Mouse (Mus musculus): ENCODE measurements around the gene Tmem56. TPM values are rescaled to one million over a fixed set of nuclear protein-coding genes. Genes with fewer than 3 reads are reported as not detected.

Tmem56 gene
- polyA plus RNA-seq, 1 experiment from 2014 or later: 2.6 TPM

DNA sequence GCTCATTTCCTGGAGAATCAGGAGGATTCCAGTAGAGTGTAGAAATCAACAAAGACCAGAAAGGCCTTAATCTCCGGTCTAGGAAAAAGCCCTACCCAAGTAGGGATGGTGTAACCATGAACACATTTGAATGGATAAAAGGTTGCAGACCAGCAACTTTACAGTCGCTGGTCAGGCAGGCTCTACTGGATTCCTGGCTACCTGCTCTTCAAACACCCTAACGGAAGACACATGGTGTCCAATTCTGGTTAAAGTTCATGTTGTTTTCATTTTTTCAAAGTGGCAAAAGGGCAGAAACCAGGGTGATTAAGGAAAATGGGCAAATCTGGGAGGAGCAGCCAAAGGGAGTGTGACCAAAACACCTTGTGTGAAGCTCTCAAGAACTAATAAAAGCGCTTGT is 5.9 kb downstream of the Tmem56 start:
- no peak for ATAC-seq (ENCODE audit: low FRiP score)
- Histone ChIP-seq H3K4me3 (replicated peaks) (no peak overlapping the region), H3K4me1 (no peaks in the 10 kb centered on the region), H3K9ac (replicated peaks) (no peak overlapping the region), H3K27ac (replicated peaks) (no peak overlapping the region), H3K27me3 (replicated peaks) (no peaks in the 10 kb centered on the region), H3K4me2 (no peak overlapping the region), H3K9me3 (replicated peaks) (no peaks in the 10 kb centered on the region), H3K36me3 (no peaks in the 10 kb centered on the region)
- 85% methylated on average over 4 of the region's 4 CpGs for WGBS

DNA sequence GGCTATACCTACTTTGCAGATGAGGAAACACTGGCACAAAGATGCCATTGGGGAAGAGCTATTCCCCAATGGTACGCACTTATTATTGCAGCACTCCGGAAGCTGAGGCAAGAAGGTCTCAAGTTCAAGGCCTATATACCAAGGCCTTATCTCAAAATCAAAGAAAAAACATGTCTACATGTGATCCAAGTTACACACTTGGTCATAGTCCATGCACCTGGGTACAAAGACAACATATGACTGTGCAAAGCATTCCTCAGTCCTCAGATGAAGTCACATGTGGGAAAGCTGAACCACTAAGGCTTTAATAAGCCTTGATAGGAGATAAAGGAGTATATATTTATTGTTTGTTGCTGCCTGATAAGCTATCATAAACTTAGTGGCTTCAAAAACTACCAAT is 8.9 kb downstream of the Tmem56 start:
- Histone ChIP-seq H3K9ac (replicated peaks) (no peak overlapping the region), H3K4me3 (replicated peaks) (no peak overlapping the region), H3K4me1 (no peaks in the 10 kb centered on the region), H3K4me2 (no peak overlapping the region), H3K27me3 (replicated peaks) (no peaks in the 10 kb centered on the region), H3K27ac (replicated peaks) (no peak overlapping the region), H3K9me3 (replicated peaks) (no peaks in the 10 kb centered on the region), H3K36me3 (no peaks in the 10 kb centered on the region)
- 99% methylated on average over 2 of the region's 2 CpGs for WGBS
- ATAC-seq (ENCODE audit: low FRiP score): no peak

DNA sequence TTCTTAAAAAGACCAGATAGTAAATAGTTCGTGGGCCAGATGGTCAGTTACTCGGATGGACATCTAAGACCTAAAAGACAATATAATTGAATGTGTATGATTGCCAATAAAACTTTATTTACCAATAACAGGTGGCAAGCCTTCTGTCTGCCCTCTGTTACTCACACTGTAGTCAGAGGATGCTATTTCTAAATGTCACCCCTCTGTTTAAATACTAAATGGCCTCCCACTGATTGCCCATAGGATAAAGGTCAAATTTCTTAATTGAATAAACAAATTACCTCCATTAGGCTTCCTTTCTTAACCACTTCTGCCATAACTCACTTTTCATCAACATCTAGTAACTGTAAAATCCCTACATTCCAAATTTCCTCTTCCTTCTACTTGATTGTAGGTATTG is 10.3 kb downstream of the Tmem56 start:
- Histone ChIP-seq H3K27me3 (replicated peaks) (no peaks in the 10 kb centered on the region), H3K36me3 (no peaks in the 10 kb centered on the region), H3K9me3 (replicated peaks) (no peaks in the 10 kb centered on the region), H3K4me1 (no peaks in the 10 kb centered on the region), H3K27ac (replicated peaks) (no peak overlapping the region), H3K4me3 (replicated peaks) (no peak overlapping the region), H3K9ac (replicated peaks) (no peak overlapping the region), H3K4me2 (no peak overlapping the region)
- ATAC-seq (ENCODE audit: low FRiP score): no peak
- 74% methylated on average over 2 of the region's 2 CpGs for WGBS

DNA sequence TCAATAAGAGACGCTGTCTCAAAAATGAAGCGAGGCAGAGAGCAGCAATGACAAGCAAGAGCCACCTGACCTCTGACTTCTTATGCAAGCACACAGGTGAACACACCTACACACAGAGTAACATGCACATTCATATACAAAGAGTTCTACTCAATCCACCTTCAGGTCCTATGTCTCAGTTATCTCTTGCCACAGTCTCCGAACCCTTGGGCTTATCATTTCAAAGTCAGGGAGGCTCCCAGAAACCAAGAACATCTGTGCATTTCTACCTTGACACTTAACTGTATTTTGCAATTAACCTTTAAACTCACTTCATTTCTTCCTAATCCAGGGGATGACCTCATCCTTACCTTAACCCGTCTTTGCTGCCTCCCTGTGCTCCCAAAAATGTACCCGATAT is 15.6 kb downstream of the Tmem56 start:
- no peak for ATAC-seq (ENCODE audit: low FRiP score)
- WGBS: 86% methylated on average over 5 of the region's 5 CpGs
- Histone ChIP-seq H3K27ac (replicated peaks) (no peak overlapping the region), H3K4me2 (no peak overlapping the region), H3K36me3 (no peaks in the 10 kb centered on the region), H3K9ac (replicated peaks) (no peak overlapping the region), H3K4me1 (peaks cover 6% of the 10 kb centered on the region), H3K9me3 (replicated peaks) (no peaks in the 10 kb centered on the region), H3K27me3 (replicated peaks) (peaks cover 10% of the 10 kb centered on the region), H3K4me3 (replicated peaks) (no peak overlapping the region)

DNA sequence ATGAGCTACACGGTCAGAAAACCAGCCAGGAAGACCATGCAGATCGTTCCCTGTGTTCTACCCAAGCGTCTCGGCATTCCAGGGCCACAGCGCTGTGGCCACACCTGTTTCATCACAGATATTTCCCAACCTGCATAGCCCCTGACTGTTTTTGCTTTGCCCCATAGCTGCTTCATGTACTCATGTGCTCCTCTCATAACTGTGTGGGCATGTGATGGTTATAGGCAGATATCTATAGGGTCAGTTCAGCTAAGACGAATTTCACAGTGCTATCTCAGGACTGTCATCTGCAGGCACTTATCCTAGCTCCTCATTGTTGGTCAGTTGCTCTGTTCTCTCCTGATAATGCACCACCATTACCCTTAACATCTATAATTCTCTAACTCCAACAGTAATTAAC is 18.7 kb downstream of the Tmem56 start:
- Histone ChIP-seq H3K36me3 (no peaks in the 10 kb centered on the region), H3K9ac (replicated peaks) (no peak overlapping the region), H3K9me3 (replicated peaks) (no peaks in the 10 kb centered on the region), H3K4me3 (replicated peaks) (no peak overlapping the region), H3K27me3 (replicated peaks) (peaks cover 20% of the 10 kb centered on the region), H3K27ac (replicated peaks) (no peak overlapping the region), H3K4me1 (peaks cover 14% of the 10 kb centered on the region), H3K4me2 (no peak overlapping the region)
- 64% methylated on average over 6 of the region's 6 CpGs for WGBS
- no peak for ATAC-seq (ENCODE audit: low FRiP score)

DNA sequence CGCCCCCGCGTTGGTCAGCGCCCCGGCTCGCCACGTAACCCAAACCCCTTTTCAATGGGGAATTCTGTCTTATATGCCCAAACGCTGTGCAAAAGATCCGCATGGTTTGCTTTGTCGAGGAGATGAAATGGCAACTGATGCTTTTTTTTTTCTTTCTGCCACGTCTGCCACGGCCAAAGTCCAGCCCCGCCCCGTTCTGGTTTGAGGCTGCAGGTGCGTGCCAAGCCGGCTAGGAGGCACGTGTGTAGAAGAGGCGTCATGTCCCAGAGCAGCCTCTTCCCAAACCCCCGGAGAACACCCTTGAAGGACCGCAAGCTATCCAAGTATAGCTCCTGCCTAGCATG is 19.7 kb downstream of the Tmem56 start:
- Histone ChIP-seq H3K4me2 (peak overlapping the region; percentile 83), H3K4me3 (replicated peaks) (peak overlapping the region; percentile 68), H3K27me3 (replicated peaks) (peaks cover 23% of the 10 kb centered on the region), H3K27ac (replicated peaks) (peak overlapping the region; percentile 63), H3K9ac (replicated peaks) (peak overlapping the region; percentile 80), H3K36me3 (no peaks in the 10 kb centered on the region), H3K9me3 (replicated peaks) (no peaks in the 10 kb centered on the region), H3K4me1 (peaks cover 16% of the 10 kb centered on the region)
- 2% methylated on average over 20 of the region's 20 CpGs for WGBS
- peak; percentile 56; the same call in 1 of the 2 replicates for ATAC-seq (ENCODE audit: low FRiP score)

DNA sequence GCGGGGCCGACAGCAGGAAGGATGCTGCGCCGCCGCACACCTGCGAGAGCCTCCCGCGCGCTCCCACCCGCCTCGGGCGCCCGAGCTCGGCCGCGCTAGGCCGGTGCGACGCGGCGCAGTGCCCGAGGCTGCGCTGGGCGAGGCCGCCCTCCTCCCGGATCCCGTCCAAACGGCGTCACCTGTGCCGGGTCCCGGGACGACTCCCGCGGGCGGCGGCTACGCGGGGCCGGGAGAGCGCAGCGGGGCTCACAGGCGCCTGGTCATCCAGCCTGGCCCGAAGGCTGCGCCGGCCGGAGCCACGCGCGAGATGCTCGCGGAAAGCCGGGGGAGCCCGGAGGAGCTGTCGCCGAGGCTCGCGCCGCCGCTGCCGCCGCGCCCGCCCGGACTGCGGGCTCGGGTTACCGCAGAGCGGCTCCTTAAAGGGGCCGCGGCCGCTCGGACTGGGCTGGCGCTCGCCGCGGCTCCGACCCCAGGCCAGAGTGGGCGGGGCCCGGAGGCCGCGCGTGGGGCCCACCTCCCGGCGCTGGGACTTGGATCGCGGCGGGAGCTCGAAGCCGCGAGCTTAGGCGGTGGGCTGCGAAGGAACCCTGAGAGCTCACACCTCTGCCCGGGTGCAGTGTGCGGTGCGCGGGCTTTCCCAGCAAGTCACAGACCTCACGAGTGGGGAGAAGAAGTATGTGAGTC is 20.2 kb downstream of the Tmem56 start:
- under 1% methylated on average over 87 of the region's 97 CpGs for WGBS
- Histone ChIP-seq H3K4me3 (replicated peaks) (peak overlapping the region; percentile 68), H3K9me3 (replicated peaks) (no peaks in the 10 kb centered on the region), H3K27ac (replicated peaks) (peak overlapping the region; percentile 63), H3K9ac (replicated peaks) (peak overlapping the region; percentile 80), H3K4me2 (peak overlapping the region; percentile 83), H3K27me3 (replicated peaks) (peaks cover 23% of the 10 kb centered on the region), H3K4me1 (peaks cover 16% of the 10 kb centered on the region), H3K36me3 (no peaks in the 10 kb centered on the region)
- ATAC-seq (ENCODE audit: low FRiP score): peak; percentile 92

DNA sequence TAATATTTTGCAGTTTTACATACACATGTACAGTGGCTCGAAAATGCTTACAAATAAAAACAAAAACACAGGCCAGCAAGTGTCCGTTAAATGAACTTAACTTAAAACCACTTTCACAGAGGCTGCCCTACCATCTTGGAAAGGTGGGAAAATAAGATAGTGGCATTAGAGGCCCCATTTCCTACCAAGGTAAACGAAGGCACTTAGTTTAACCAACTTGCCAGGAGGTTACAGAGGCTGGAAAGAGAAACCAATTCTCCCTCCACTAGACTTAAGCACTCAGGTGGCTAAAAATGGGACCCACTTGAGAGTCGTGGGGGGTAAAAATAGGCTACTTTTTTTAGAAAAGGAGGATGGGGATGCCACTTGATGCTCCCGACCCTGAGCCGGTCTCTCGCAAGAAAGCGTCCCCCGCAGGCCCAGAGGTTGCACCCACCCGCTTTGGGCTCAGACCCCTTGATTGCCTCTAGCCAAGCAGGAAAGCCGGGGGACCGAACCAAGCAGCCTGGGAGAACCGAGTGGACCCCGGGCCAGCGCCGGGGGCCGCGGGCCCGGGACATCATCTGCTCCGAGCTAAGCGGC is 20.9 kb downstream of the Tmem56 start:
- Histone ChIP-seq H3K27ac (replicated peaks) (peak overlapping the region; percentile 63; the same call in 1 of the 2 replicates), H3K27me3 (replicated peaks) (peaks cover 23% of the 10 kb centered on the region), H3K4me1 (peaks cover 16% of the 10 kb centered on the region), H3K36me3 (no peaks in the 10 kb centered on the region), H3K9ac (replicated peaks) (peak overlapping the region; percentile 80), H3K9me3 (replicated peaks) (no peaks in the 10 kb centered on the region), H3K4me3 (replicated peaks) (peak overlapping the region; percentile 68), H3K4me2 (peak overlapping the region; percentile 83)
- WGBS: 10% methylated on average over 21 of the region's 21 CpGs
- peak; percentile 1; the same call in 1 of the 2 replicates for ATAC-seq (ENCODE audit: low FRiP score)

DNA sequence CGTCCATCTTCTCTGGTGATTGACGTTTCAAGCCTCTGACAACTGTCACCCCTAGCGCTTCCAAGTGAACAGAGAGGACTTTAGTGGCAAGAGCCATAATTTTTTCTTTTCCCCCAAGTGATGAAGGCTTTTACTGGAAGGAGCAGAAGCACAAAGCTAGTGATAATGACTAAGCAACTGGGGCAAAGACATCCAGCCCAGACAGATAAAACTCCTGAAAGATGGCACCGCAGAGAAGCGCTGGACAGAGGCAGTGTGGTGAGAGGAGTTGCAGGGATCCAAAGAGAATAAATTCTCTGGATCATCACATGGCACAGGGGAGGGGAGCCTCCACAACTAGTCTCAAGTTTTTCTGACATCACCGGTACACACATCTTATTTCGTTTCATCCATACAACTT is 21.6 kb downstream of the Tmem56 start:
- Histone ChIP-seq H3K4me3 (replicated peaks) (no peak overlapping the region), H3K9ac (replicated peaks) (no peak overlapping the region), H3K36me3 (no peaks in the 10 kb centered on the region), H3K27ac (replicated peaks) (no peak overlapping the region), H3K27me3 (replicated peaks) (peaks cover 23% of the 10 kb centered on the region), H3K4me2 (no peak overlapping the region), H3K9me3 (replicated peaks) (no peaks in the 10 kb centered on the region), H3K4me1 (peaks cover 16% of the 10 kb centered on the region)
- no peak for ATAC-seq (ENCODE audit: low FRiP score)
- 72% methylated on average over 7 of the region's 7 CpGs for WGBS

DNA sequence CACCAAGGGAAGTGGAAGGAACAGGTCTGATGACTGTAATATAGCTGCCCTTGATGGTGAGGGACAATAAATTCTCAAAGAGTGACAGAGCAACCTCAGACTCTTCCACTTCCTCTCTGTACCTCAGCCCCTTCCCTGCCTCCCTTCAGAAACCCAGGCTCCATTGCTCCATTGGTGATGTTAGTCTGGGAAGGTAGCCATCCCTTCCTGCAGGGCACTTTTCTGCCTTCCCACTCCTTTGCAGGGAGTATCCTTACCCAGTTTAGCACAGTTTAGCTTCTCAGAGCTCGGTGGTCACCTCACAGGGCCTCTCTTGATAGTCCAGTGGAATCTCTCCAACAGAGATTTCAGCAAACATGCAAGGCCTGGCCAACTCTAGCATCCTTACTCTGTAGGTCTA is 22.1 kb downstream of the Tmem56 start:
- Histone ChIP-seq H3K4me2 (no peak overlapping the region), H3K27me3 (replicated peaks) (peaks cover 23% of the 10 kb centered on the region), H3K4me3 (replicated peaks) (no peak overlapping the region), H3K4me1 (peaks cover 16% of the 10 kb centered on the region), H3K36me3 (no peaks in the 10 kb centered on the region), H3K9me3 (replicated peaks) (no peaks in the 10 kb centered on the region), H3K27ac (replicated peaks) (no peak overlapping the region), H3K9ac (replicated peaks) (no peak overlapping the region)
- ATAC-seq (ENCODE audit: low FRiP score): no peak
- WGBS: 79% methylated on average over 1 of the region's 1 CpGs

DNA sequence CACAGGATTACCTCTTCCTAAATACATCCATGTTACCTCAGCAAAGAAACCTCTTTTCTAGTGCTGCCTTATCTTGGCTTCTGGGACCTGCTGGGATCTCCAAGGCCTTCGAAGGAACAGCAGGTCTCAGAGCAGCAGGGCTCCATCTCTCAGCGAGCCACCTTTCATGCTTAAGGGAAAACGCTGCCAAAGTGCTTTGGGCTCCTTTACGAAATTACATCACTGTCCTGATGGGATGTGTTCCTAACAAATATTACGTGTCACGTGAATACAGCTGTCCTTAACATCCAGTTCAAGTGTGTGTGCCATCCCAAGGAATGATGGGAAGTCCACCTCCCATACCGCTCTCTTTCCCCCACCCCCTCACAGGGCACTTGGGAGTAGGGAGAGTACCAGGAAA is 22.9 kb downstream of the Tmem56 start:
- Histone ChIP-seq H3K9ac (replicated peaks) (no peak overlapping the region), H3K36me3 (no peaks in the 10 kb centered on the region), H3K4me1 (peaks cover 16% of the 10 kb centered on the region), H3K27me3 (replicated peaks) (peaks cover 22% of the 10 kb centered on the region), H3K9me3 (replicated peaks) (no peaks in the 10 kb centered on the region), H3K4me2 (no peak overlapping the region), H3K4me3 (replicated peaks) (no peak overlapping the region), H3K27ac (replicated peaks) (no peak overlapping the region)
- WGBS: 83% methylated on average over 7 of the region's 7 CpGs
- ATAC-seq (ENCODE audit: low FRiP score): no peak
